In the genomic region with DNA sequence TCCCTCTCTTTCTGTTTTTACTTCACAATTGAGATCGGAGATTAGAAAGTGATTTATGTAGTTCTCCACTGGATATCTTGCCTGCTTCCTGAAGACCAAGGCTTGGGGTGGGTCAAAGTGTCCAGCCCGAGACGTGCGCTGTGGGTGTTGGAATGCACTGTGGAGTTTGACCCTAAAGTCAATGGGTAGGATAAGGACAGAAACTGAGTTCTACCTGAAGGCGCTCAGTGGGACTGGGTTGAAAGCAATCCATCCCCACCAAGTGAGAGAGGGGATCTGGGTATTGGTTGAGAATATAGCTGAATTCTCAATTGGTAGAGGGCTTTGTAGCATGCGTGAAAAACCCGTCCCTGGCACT, we compare ENCODE assay signal across 8 mouse cellular contexts. TPM values are rescaled to one million over a fixed set of nuclear protein-coding genes. Genes with fewer than 3 reads are reported as not detected.
DNase-seq lines count a peak whose midpoint lies in the region; ATAC-seq and TF ChIP-seq lines count a peak whose summit lies in the region.

No protein-coding gene starts in this region.

- WGBS in lung, postnatal 0 days = 46% methylated on average over 7 of the region's 7 CpGs
- 36% methylated on average over 7 of the region's 7 CpGs for WGBS in lung, adult 2 months
- WGBS in hindbrain, embryonic 11.5 days = 57% methylated on average over 7 of the region's 7 CpGs
- 57% methylated on average over 7 of the region's 7 CpGs for WGBS in limb, embryonic 14.5 days
- 42% methylated on average over 7 of the region's 7 CpGs for WGBS in stomach, embryonic 15.5 days

- H3K36me3 ChIP-seq in lung, postnatal 0 days (ENCODE audit: insufficient read depth, low read length) = no peaks in the 10 kb centered on the region
- H3K36me3 ChIP-seq in hindbrain, embryonic 11.5 days (ENCODE audit: control insufficient read depth, insufficient read depth, low read length) = no peaks in the 10 kb centered on the region
- no peaks in the 10 kb centered on the region for H3K36me3 ChIP-seq in limb, embryonic 14.5 days (ENCODE audit: control insufficient read depth, insufficient read depth, low read length)
- H3K36me3 ChIP-seq in stomach, embryonic 15.5 days = no peaks in the 10 kb centered on the region

- no peak for TF ChIP-seq EP300 in lung, postnatal 0 days (IDR thresholded peaks at IDR 0.05)

- no peak for TF ChIP-seq CTCF in lung, postnatal 0 days (IDR thresholded peaks at IDR 0.05)
- no peak for TF ChIP-seq CTCF in lung, adult 2 months (IDR thresholded peaks at IDR 0.05; ENCODE audit: insufficient read depth, low read length)

- H3K9me3 ChIP-seq in lung, postnatal 0 days (ENCODE audit: low read length) = no peaks in the 10 kb centered on the region
- H3K9me3 ChIP-seq in hindbrain, embryonic 11.5 days (ENCODE audit: control insufficient read depth, low read length) = no peaks in the 10 kb centered on the region
- no peaks in the 10 kb centered on the region for H3K9me3 ChIP-seq in limb, embryonic 14.5 days (ENCODE audit: control insufficient read depth, low read length)
- H3K9me3 ChIP-seq in stomach, embryonic 15.5 days = no peaks in the 10 kb centered on the region

- no peak for DNase-seq in lung, postnatal 0 days (ENCODE audit: low spot score)
- DNase-seq in lung, adult 2 months = no peak
- no peak for DNase-seq in hindbrain, embryonic 11.5 days (ENCODE audit: low spot score)
- DNase-seq in limb, embryonic 14.5 days (ENCODE audit: low spot score) = no peak
- no peak for DNase-seq in gastrocnemius, adult 18-20 months (ENCODE audit: low spot score)
- DNase-seq in B cell, adult 2 months = no peak
- DNase-seq in ovary, postnatal 36 days (ENCODE audit: low spot score) = no peak

- H3K4me3 ChIP-seq in lung, postnatal 0 days (ENCODE audit: low read depth, low read length) = 0 out of 2 replicates have a peak overlapping the region, but pooled peaks have one; percentile 17
- no peak overlapping the region for H3K4me3 ChIP-seq in lung, adult 2 months (replicated peaks; ENCODE audit: extremely low read depth, low read depth, low read length)
- no peak overlapping the region for H3K4me3 ChIP-seq in hindbrain, embryonic 11.5 days (ENCODE audit: low read depth, low read length)
- H3K4me3 ChIP-seq in limb, embryonic 14.5 days (replicated peaks; ENCODE audit: low read length) = peak overlapping the region; percentile 45
- H3K4me3 ChIP-seq in stomach, embryonic 15.5 days (replicated peaks) = no peak overlapping the region

- no peak for ATAC-seq in lung, postnatal 0 days
- peak; percentile 15; the same call in 1 of the 2 replicates for ATAC-seq in hindbrain, embryonic 11.5 days (ENCODE audit: low FRiP score)
- no peak for ATAC-seq in limb, embryonic 14.5 days (ENCODE audit: low FRiP score, low read depth)
- ATAC-seq in stomach, embryonic 15.5 days (ENCODE audit: insufficient read depth, low FRiP score, low read depth) = 0 out of 2 replicates have a peak, but pooled peaks have one; percentile 3

- H3K27ac ChIP-seq in lung, postnatal 0 days (ENCODE audit: low read length) = no peak overlapping the region
- H3K27ac ChIP-seq in hindbrain, embryonic 11.5 days (ENCODE audit: low read depth, low read length) = no peak overlapping the region
- no peak overlapping the region for H3K27ac ChIP-seq in limb, embryonic 14.5 days (replicated peaks; ENCODE audit: low read depth, low read length)
- no peak overlapping the region; the same call in 1 of the 2 replicates for H3K27ac ChIP-seq in stomach, embryonic 15.5 days

- peak overlapping the region; percentile 59 for H3K4me2 ChIP-seq in lung, postnatal 0 days (replicated peaks; ENCODE audit: low read depth, low read length)
- no peak overlapping the region for H3K4me2 ChIP-seq in hindbrain, embryonic 11.5 days (replicated peaks; ENCODE audit: low read depth, low read length)
- peak overlapping the region; percentile 53 for H3K4me2 ChIP-seq in limb, embryonic 14.5 days (replicated peaks; ENCODE audit: low read depth, low read length, severe bottlenecking)
- H3K4me2 ChIP-seq in stomach, embryonic 15.5 days = peak overlapping the region; percentile 52

- no peak for TF ChIP-seq POLR2A in lung, adult 2 months (IDR thresholded peaks at IDR 0.05; ENCODE audit: borderline replicate concordance, extremely low read depth, low read depth, low read length)
- TF ChIP-seq POLR2A in limb, embryonic 14.5 days (IDR thresholded peaks at IDR 0.05; ENCODE audit: borderline replicate concordance, extremely low read depth, insufficient read depth, insufficient read length) = no peak

- peaks cover 10% of the 10 kb centered on the region; the same call in 1 of the 2 replicates for H3K4me1 ChIP-seq in lung, postnatal 0 days (ENCODE audit: insufficient read depth, low read depth, low read length)
- peaks cover 9% of the 10 kb centered on the region for H3K4me1 ChIP-seq in lung, adult 2 months (ENCODE audit: control insufficient read depth, insufficient read depth, low read length)
- H3K4me1 ChIP-seq in hindbrain, embryonic 11.5 days (replicated peaks; ENCODE audit: control insufficient read depth, insufficient read depth, low read length) = peaks cover 3% of the 10 kb centered on the region
- H3K4me1 ChIP-seq in limb, embryonic 14.5 days (ENCODE audit: control insufficient read depth, insufficient read depth, low read length) = peaks cover 15% of the 10 kb centered on the region
- peaks cover 8% of the 10 kb centered on the region; the same call in 1 of the 2 replicates for H3K4me1 ChIP-seq in stomach, embryonic 15.5 days

- H3K27me3 ChIP-seq in lung, postnatal 0 days (replicated peaks; ENCODE audit: insufficient read depth, low read length) = no peaks in the 10 kb centered on the region
- H3K27me3 ChIP-seq in hindbrain, embryonic 11.5 days (ENCODE audit: control insufficient read depth, insufficient read depth, low read length) = no peaks in the 10 kb centered on the region
- H3K27me3 ChIP-seq in limb, embryonic 14.5 days (ENCODE audit: control insufficient read depth, insufficient read depth, low read length) = no peaks in the 10 kb centered on the region
- no peaks in the 10 kb centered on the region for H3K27me3 ChIP-seq in stomach, embryonic 15.5 days (replicated peaks)

- no peak overlapping the region for H3K9ac ChIP-seq in lung, postnatal 0 days (replicated peaks; ENCODE audit: low read depth)
- H3K9ac ChIP-seq in hindbrain, embryonic 11.5 days (ENCODE audit: low read depth, low read length) = no peak overlapping the region
- peak overlapping the region; percentile 43; the same call in 1 of the 2 replicates for H3K9ac ChIP-seq in limb, embryonic 14.5 days (ENCODE audit: low read depth, low read length, severe bottlenecking)
- H3K9ac ChIP-seq in stomach, embryonic 15.5 days = 0 out of 2 replicates have a peak overlapping the region, but pooled peaks have one; percentile 45

RNA-seq across cellular contexts. Expression of gene Gnai2, which starts 10.0 kb away (rescaled TPM):
- polyA plus RNA-seq in lung, postnatal 0 days (2015; fragmentation: Nextera tagmentation; extraction: Ambion mirVana) = 414 and 417 TPM in 2 replicates
- 844 and 991 TPM in 2 replicates for polyA plus RNA-seq in lung, adult 2 months (2012; rRNA removed)
- polyA plus RNA-seq in hindbrain, embryonic 11.5 days (2014; fragmentation: Nextera tagmentation; extraction: Ambion mirVana) = 529 and 534 TPM in 2 replicates
- polyA plus RNA-seq in limb, embryonic 14.5 days (2012; rRNA removed) = 496 and 627 TPM in 2 replicates
- polyA plus RNA-seq in limb, embryonic 14.5 days (2014; fragmentation: Nextera tagmentation; extraction: Ambion mirVana) = 392 and 411 TPM in 2 replicates
- 355 and 371 TPM in 2 replicates for polyA plus RNA-seq in stomach, embryonic 15.5 days (2015; fragmentation: Nextera tagmentation; extraction: Ambion mirVana)
- total RNA-seq in gastrocnemius, adult 18-20 months (2021) = 10 to 100 TPM; 59.3 to 75.5 TPM

RNA-seq across cellular contexts. Expression of gene Slc38a3, which starts 24.2 kb away (rescaled TPM):
- 0.51 and 0.81 TPM in 2 replicates for polyA plus RNA-seq in lung, postnatal 0 days (2015; fragmentation: Nextera tagmentation; extraction: Ambion mirVana)
- polyA plus RNA-seq in lung, adult 2 months (2012; rRNA removed) = 1.8 and 16.1 TPM in 2 replicates
- polyA plus RNA-seq in hindbrain, embryonic 11.5 days (2014; fragmentation: Nextera tagmentation; extraction: Ambion mirVana) = 8.0 and 9.8 TPM in 2 replicates
- polyA plus RNA-seq in limb, embryonic 14.5 days (2012; rRNA removed) = 22.4 and 31.8 TPM in 2 replicates
- polyA plus RNA-seq in limb, embryonic 14.5 days (2014; fragmentation: Nextera tagmentation; extraction: Ambion mirVana) = 3.7 and 6.0 TPM in 2 replicates
- 19.5 and 28.6 TPM in 2 replicates for polyA plus RNA-seq in stomach, embryonic 15.5 days (2015; fragmentation: Nextera tagmentation; extraction: Ambion mirVana)
- 10 to 100 TPM; 57.7 to 62.0 TPM for total RNA-seq in gastrocnemius, adult 18-20 months (2021)

RNA-seq across cellular contexts. Expression of gene Gnat1, which starts 34.4 kb away (rescaled TPM):
- polyA plus RNA-seq in lung, postnatal 0 days (2015; fragmentation: Nextera tagmentation; extraction: Ambion mirVana) = 0.23 and 0.30 TPM in 2 replicates
- 0.09 and 0.20 TPM in 2 replicates for polyA plus RNA-seq in lung, adult 2 months (2012; rRNA removed)
- 0.84 and 1.2 TPM in 2 replicates for polyA plus RNA-seq in hindbrain, embryonic 11.5 days (2014; fragmentation: Nextera tagmentation; extraction: Ambion mirVana)
- polyA plus RNA-seq in limb, embryonic 14.5 days (2012; rRNA removed) = 0.28 and 0.44 TPM in 2 replicates
- 0.55 and 0.57 TPM in 2 replicates for polyA plus RNA-seq in limb, embryonic 14.5 days (2014; fragmentation: Nextera tagmentation; extraction: Ambion mirVana)
- polyA plus RNA-seq in stomach, embryonic 15.5 days (2015; fragmentation: Nextera tagmentation; extraction: Ambion mirVana) = 1.1 and 1.9 TPM in 2 replicates
- total RNA-seq in gastrocnemius, adult 18-20 months (2021) = not detected

RNA-seq across cellular contexts. Expression of gene Sema3b, which starts 36.1 kb away (rescaled TPM):
- polyA plus RNA-seq in lung, postnatal 0 days (2015; fragmentation: Nextera tagmentation; extraction: Ambion mirVana) = 31.9 and 34.3 TPM in 2 replicates
- 81.0 and 95.6 TPM in 2 replicates for polyA plus RNA-seq in lung, adult 2 months (2012; rRNA removed)
- 1.4 and 1.6 TPM in 2 replicates for polyA plus RNA-seq in hindbrain, embryonic 11.5 days (2014; fragmentation: Nextera tagmentation; extraction: Ambion mirVana)
- 23.2 and 23.7 TPM in 2 replicates for polyA plus RNA-seq in limb, embryonic 14.5 days (2012; rRNA removed)
- 7.7 and 11.2 TPM in 2 replicates for polyA plus RNA-seq in limb, embryonic 14.5 days (2014; fragmentation: Nextera tagmentation; extraction: Ambion mirVana)
- 13.2 and 16.5 TPM in 2 replicates for polyA plus RNA-seq in stomach, embryonic 15.5 days (2015; fragmentation: Nextera tagmentation; extraction: Ambion mirVana)
- 10 to 100 TPM; 11.0 to 11.4 TPM for total RNA-seq in gastrocnemius, adult 18-20 months (2021)

RNA-seq across cellular contexts. Expression of gene Ifrd2, which starts 57.7 kb away (rescaled TPM):
- polyA plus RNA-seq in lung, postnatal 0 days (2015; fragmentation: Nextera tagmentation; extraction: Ambion mirVana) = 22.4 and 24.1 TPM in 2 replicates
- polyA plus RNA-seq in lung, adult 2 months (2012; rRNA removed) = 41.5 and 41.8 TPM in 2 replicates
- 26.9 and 27.7 TPM in 2 replicates for polyA plus RNA-seq in hindbrain, embryonic 11.5 days (2014; fragmentation: Nextera tagmentation; extraction: Ambion mirVana)
- 57.3 and 62.6 TPM in 2 replicates for polyA plus RNA-seq in limb, embryonic 14.5 days (2012; rRNA removed)
- polyA plus RNA-seq in limb, embryonic 14.5 days (2014; fragmentation: Nextera tagmentation; extraction: Ambion mirVana) = 55.0 and 56.3 TPM in 2 replicates
- polyA plus RNA-seq in stomach, embryonic 15.5 days (2015; fragmentation: Nextera tagmentation; extraction: Ambion mirVana) = 65.1 and 68.2 TPM in 2 replicates
- total RNA-seq in gastrocnemius, adult 18-20 months (2021) = 10 to 100 TPM; 44.6 to 49.7 TPM

Comparison
In these comparisons a context has a peak if more than half of its experiments do, and no peak if none do; other contexts are left out.
1. H3K4me3 ChIP-seq: peak in lung, postnatal 0 days (single experiment) and limb, embryonic 14.5 days (single experiment); none in lung, adult 2 months (single experiment), hindbrain, embryonic 11.5 days (single experiment) and stomach, embryonic 15.5 days (single experiment).
2. ATAC-seq: peak in hindbrain, embryonic 11.5 days (single experiment) and stomach, embryonic 15.5 days (single experiment); none in lung, postnatal 0 days (single experiment) and limb, embryonic 14.5 days (single experiment).
3. H3K9ac ChIP-seq: peak in limb, embryonic 14.5 days (single experiment) and stomach, embryonic 15.5 days (single experiment); none in lung, postnatal 0 days (single experiment) and hindbrain, embryonic 11.5 days (single experiment).